Mouse (Mus musculus) heart, embryonic 13.5 days (tissue): ENCODE data around the gene Sfswap. TPM values are rescaled to one million over a fixed set of nuclear protein-coding genes. Genes with fewer than 3 reads are reported as not detected.
A peak's percentile ranks its signal among the peaks of the same experiment; 100 is the strongest.

ENCODE experiments used
- ATAC-seq: fragments of 200-750 bp; cut with Nextera tagmentation; 2 replicates; pipeline ENCODE4 v1.8.0; 2017; ENCODE audit warnings: moderate TSS enrichment; ENCODE audit not compliant: insufficient number of reproducible peaks, low FRiP score, low TSS enrichment; ENCODE audit errors: extremely low read depth
- H3K27ac ChIP-seq: fragments of 300-500 bp; sonication (generic); replicated peaks from 2 replicates; pipeline ENCODE4 v1.5.1; 2015; ENCODE audit warnings: moderate library complexity, mild to moderate bottlenecking, inconsistent platforms
- H3K27me3 ChIP-seq: fragments of 300-500 bp; sonication (generic); replicated peaks from 2 replicates; pipeline ENCODE4 v1.6.1; 2015; ENCODE audit warnings: mild to moderate bottlenecking, inconsistent platforms
- H3K36me3 ChIP-seq: fragments of 300-500 bp; sonication (generic); 2 replicates; pipeline ENCODE4 v1.6.1; 2015; ENCODE audit warnings: mild to moderate bottlenecking, inconsistent platforms
- H3K4me1 ChIP-seq: fragments of 300-500 bp; sonication (generic); 2 replicates; pipeline ENCODE4 v1.6.1; 2015; ENCODE audit warnings: inconsistent platforms
- H3K4me2 ChIP-seq: fragments of 300-500 bp; sonication (generic); 2 replicates; pipeline ENCODE4 v1.6.1; 2015; ENCODE audit warnings: inconsistent platforms, mild to moderate bottlenecking, moderate library complexity
- H3K4me3 ChIP-seq: fragments of 300-500 bp; sonication (generic); 2 replicates; pipeline ENCODE4 v1.5.1; 2015; ENCODE audit warnings: moderate library complexity, mild to moderate bottlenecking, inconsistent platforms
- H3K9ac ChIP-seq: fragments of 300-500 bp; sonication (generic); 2 replicates; pipeline ENCODE4 v1.6.1; 2015; ENCODE audit warnings: inconsistent platforms, mild to moderate bottlenecking, moderate library complexity
- H3K9me3 ChIP-seq: fragments of 300-500 bp; sonication (generic); 2 replicates; pipeline ENCODE4 v1.6.1; 2016; ENCODE audit warnings: inconsistent platforms
- WGBS: fragments of 180-500 bp; shearing (Covaris S2); methylation state at CpG from one replicate; pipeline ENCODE4 v1.1.7; 2015; ENCODE audit warnings: mixed read lengths; 5-methylcytosine and 5-hydroxymethylcytosine counted together
- polyA plus RNA-seq: library from polyadenylated mRNA; unstranded; fragments of >200 nt; fragmentation: Nextera tagmentation; extraction: Ambion mirVana; gene quantifications from 2 replicates; pipeline ENCODE4 v1.2.1, GENCODE M21; 2015

The Sfswap gene
- polyA plus RNA-seq, 1 experiment from 2014 or later, result 21.2 TPM

GRCm38 (mm10) chr5:129529571-129529970 lies 28.6 kb downstream of the Sfswap start:
- ATAC-seq, result no peak
- Histone ChIP-seq H3K27ac (no peak overlapping the region), H3K36me3 (peaks cover 93% of the 10 kb centered on the region), H3K27me3 (no peaks in the 10 kb centered on the region), H3K4me2 (no peak overlapping the region), H3K9ac (no peak overlapping the region), H3K4me3 (no peak overlapping the region), H3K9me3 (no peaks in the 10 kb centered on the region), H3K4me1 (peaks cover 16% of the 10 kb centered on the region)
- WGBS, result 46% methylated on average over 1 of the region's 1 CpGs

DNA sequence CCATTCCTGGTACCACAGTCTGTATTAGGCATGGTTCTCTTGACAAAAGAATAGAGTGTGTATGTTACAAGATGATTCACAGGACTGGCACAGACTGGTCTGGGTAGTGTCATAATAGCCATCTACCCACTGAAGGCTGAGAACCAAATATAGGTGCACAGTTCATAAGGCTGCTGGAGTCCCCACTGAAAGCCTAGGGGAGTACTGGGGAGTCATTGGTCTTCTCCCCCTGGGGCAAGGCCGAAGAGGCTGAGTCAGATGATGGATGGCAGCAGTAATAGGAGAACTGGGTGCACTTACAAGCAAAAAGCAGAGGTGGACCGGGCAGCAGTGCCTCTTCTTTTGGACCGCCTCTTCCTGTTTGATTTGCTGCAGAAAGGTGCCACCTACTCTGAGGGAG lies 32.7 kb downstream of the Sfswap start:
- Histone ChIP-seq H3K4me2 (no peak overlapping the region), H3K27ac (0 out of 2 replicates have a peak overlapping the region, but pooled peaks have one; percentile 44), H3K9me3 (no peaks in the 10 kb centered on the region), H3K27me3 (no peaks in the 10 kb centered on the region), H3K4me3 (no peak overlapping the region), H3K36me3 (peaks cover 77% of the 10 kb centered on the region), H3K9ac (0 out of 2 replicates have a peak overlapping the region, but pooled peaks have one; percentile 29), H3K4me1 (peaks cover 31% of the 10 kb centered on the region)
- no peak for ATAC-seq
- WGBS, result 81% methylated on average over 3 of the region's 3 CpGs

GRCm38 (mm10) chr5:129534500-129534899 lies 33.5 kb downstream of the Sfswap start:
- Histone ChIP-seq H3K27me3 (no peaks in the 10 kb centered on the region), H3K4me1 (peaks cover 31% of the 10 kb centered on the region), H3K27ac (peak overlapping the region; percentile 44), H3K4me3 (no peak overlapping the region), H3K9ac (no peak overlapping the region), H3K36me3 (peaks cover 74% of the 10 kb centered on the region), H3K9me3 (no peaks in the 10 kb centered on the region), H3K4me2 (no peak overlapping the region)
- WGBS, result 47% methylated on average over 2 of the region's 2 CpGs
- ATAC-seq, result no peak

DNA sequence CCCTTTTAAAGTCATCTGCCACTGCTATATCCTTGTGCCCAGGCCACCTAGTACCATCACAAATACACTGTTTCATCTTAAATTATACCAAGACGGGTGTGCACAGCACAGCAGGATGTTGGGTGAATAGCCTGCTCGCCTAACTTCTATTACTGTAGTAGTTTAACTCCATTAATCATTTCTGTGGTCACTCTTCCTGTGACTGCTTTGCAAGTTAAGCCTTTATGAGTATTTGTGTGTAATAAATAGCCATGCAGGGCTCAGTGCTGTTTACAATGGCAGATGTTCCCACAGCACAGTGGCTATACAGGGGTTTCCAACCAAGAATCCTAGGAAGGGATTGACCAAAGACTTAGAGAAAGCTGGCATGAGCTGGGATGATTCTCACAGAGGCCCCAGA lies 34.0 kb downstream of the Sfswap start:
- peaks cover 74% of the 10 kb centered on the region for H3K36me3 ChIP-seq

GRCm38 (mm10) chr5:129535431-129535830 lies 34.4 kb downstream of the Sfswap start:
- Histone ChIP-seq H3K27me3 (no peaks in the 10 kb centered on the region), H3K4me1 (peaks cover 31% of the 10 kb centered on the region), H3K9ac (no peak overlapping the region), H3K9me3 (no peaks in the 10 kb centered on the region), H3K4me3 (no peak overlapping the region), H3K27ac (peak overlapping the region; percentile 43; the same call in 1 of the 2 replicates), H3K36me3 (peaks cover 75% of the 10 kb centered on the region), H3K4me2 (no peak overlapping the region)
- ATAC-seq, result no peak
- WGBS, result 68% methylated on average over 3 of the region's 3 CpGs

More for the DNA sequence above, 34.0 kb downstream of the Sfswap start:
- Histone ChIP-seq H3K4me1 (peaks cover 31% of the 10 kb centered on the region), H3K9me3 (no peaks in the 10 kb centered on the region), H3K4me2 (no peak overlapping the region), H3K9ac (no peak overlapping the region), H3K4me3 (no peak overlapping the region), H3K27me3 (no peaks in the 10 kb centered on the region), H3K27ac (peak overlapping the region; percentile 43)
- ATAC-seq, result no peak
- WGBS, result 90% methylated on average over 2 of the region's 2 CpGs

DNA sequence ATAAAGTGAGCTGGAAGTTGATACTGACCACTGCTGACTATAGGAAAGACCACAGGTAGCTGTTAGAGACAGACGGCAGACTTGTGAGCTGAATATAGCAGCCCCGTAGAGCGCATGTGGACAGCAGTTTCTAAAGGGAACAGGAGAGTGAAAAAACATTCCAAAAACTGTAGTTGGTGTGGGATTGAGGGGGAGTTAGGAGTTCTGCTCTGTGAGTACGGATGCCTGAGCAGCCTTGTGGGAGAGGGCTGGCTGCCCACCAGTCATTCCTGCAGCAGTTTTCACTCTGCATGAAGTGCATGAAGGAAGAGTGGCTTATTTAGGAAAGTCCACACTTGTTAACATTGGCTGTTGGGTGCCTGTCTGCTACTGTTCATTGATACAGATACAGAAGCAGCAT lies 37.8 kb downstream of the Sfswap start:
- Histone ChIP-seq H3K27me3 (no peaks in the 10 kb centered on the region), H3K9me3 (no peaks in the 10 kb centered on the region), H3K27ac (no peak overlapping the region), H3K9ac (no peak overlapping the region), H3K4me1 (peaks cover 24% of the 10 kb centered on the region), H3K4me3 (no peak overlapping the region), H3K4me2 (no peak overlapping the region), H3K36me3 (peaks cover 79% of the 10 kb centered on the region)
- ATAC-seq, result no peak
- WGBS, result 79% methylated on average over 4 of the region's 4 CpGs

- Histone ChIP-seq H3K27ac (no peak overlapping the region), H3K27me3 (no peaks in the 10 kb centered on the region), H3K36me3 (peaks cover 85% of the 10 kb centered on the region), H3K9ac (no peak overlapping the region), H3K9me3 (no peaks in the 10 kb centered on the region), H3K4me2 (no peak overlapping the region), H3K4me1 (no peaks in the 10 kb centered on the region), H3K4me3 (no peak overlapping the region)
- ATAC-seq, result no peak
- WGBS, result 86% methylated on average over 3 of the region's 3 CpGs
These were observed 41.2 kb downstream of the Sfswap start for GRCm38 (mm10) chr5:129542236-129542635.

- 78% methylated on average over 9 of the region's 9 CpGs for WGBS
- peaks cover 99% of the 10 kb centered on the region for H3K36me3 ChIP-seq
- no peak overlapping the region for H3K4me2 ChIP-seq
- no peak for ATAC-seq
- H3K4me3 ChIP-seq, result no peak overlapping the region
- no peaks in the 10 kb centered on the region for H3K27me3 ChIP-seq
- H3K9ac ChIP-seq, result no peak overlapping the region
- no peaks in the 10 kb centered on the region for H3K4me1 ChIP-seq
- H3K9me3 ChIP-seq, result no peaks in the 10 kb centered on the region
- no peak overlapping the region for H3K27ac ChIP-seq
These were observed 44.8 kb downstream of the Sfswap start for GRCm38 (mm10) chr5:129545787-129546186.

DNA sequence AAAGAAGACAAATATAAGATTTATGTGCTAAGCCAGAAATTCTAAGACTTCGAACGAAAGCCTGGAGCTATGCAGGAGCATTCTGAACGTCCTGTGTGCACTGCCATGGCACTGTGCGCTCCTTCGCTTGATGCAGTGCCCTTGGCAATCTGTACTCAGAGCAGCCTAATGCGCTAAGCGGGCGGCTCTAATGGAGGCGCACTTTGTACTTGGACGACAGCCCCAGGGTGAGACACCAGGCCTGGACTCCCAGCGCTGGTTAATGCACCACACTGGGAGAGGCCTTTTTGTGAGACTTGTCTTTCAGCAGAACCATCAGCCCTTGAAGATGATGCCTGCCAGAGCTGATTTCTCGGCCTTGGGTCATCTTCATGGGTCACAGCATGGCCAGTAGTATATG lies 48.7 kb downstream of the Sfswap start:
- Histone ChIP-seq H3K4me2 (no peak overlapping the region), H3K4me3 (no peak overlapping the region), H3K9me3 (no peaks in the 10 kb centered on the region), H3K9ac (no peak overlapping the region), H3K27ac (no peak overlapping the region), H3K27me3 (no peaks in the 10 kb centered on the region), H3K36me3 (peaks cover 99% of the 10 kb centered on the region), H3K4me1 (no peaks in the 10 kb centered on the region)
- ATAC-seq, result no peak
- 92% methylated on average over 12 of the region's 12 CpGs for WGBS

DNA sequence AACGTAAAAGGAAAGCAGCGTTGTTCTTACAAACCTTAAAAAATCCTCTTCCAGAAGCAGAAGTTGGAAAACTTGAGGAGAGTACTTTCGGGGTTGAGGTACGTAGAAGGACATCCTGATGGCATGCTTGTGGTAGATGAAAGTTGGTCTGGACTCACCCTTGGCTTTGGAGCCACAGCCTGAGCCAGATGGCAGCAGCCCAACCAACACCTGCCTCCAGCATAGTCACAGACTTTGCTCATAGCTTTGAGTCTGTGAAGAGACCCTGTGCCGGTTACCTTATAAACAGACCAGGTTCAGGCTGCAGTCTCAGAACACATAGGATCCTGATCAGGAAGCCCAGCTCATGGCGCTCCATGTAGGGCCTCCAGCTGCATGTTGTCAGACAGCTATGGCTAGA lies 49.8 kb downstream of the Sfswap start:
- Histone ChIP-seq H3K4me3 (no peak overlapping the region), H3K4me1 (no peaks in the 10 kb centered on the region), H3K9me3 (no peaks in the 10 kb centered on the region), H3K9ac (no peak overlapping the region), H3K27me3 (no peaks in the 10 kb centered on the region), H3K36me3 (peaks cover 100% of the 10 kb centered on the region), H3K4me2 (no peak overlapping the region), H3K27ac (no peak overlapping the region)
- no peak for ATAC-seq
- 94% methylated on average over 6 of the region's 6 CpGs for WGBS

DNA sequence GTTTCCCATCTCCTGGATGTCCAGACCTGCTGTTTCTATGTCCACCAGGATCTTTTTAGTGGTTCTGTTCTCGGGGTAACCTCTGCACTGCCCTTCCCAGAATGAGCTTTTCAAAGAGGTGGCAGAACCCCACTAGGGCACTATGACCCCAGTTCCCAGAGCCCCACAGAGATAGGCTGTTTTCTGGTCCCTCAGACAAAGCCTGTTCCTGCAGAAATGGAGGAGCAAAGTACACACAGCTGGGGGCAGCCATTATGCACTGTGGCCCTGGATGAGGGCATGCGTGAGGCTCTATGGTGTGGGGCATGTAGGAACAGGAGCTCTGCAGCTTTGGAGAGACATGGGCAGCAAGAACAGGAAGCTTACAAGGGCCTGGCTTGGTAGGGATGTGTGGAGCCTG lies 51.0 kb downstream of the Sfswap start:
- no peak overlapping the region for H3K4me3 ChIP-seq
- H3K9me3 ChIP-seq, result no peaks in the 10 kb centered on the region
- no peaks in the 10 kb centered on the region for H3K27me3 ChIP-seq
- H3K4me1 ChIP-seq, result no peaks in the 10 kb centered on the region
- no peak overlapping the region for H3K27ac ChIP-seq
- H3K4me2 ChIP-seq, result no peak overlapping the region
- H3K36me3 ChIP-seq, result peaks cover 100% of the 10 kb centered on the region
- WGBS, result 92% methylated on average over 2 of the region's 2 CpGs
- H3K9ac ChIP-seq, result no peak overlapping the region
- ATAC-seq, result no peak

DNA sequence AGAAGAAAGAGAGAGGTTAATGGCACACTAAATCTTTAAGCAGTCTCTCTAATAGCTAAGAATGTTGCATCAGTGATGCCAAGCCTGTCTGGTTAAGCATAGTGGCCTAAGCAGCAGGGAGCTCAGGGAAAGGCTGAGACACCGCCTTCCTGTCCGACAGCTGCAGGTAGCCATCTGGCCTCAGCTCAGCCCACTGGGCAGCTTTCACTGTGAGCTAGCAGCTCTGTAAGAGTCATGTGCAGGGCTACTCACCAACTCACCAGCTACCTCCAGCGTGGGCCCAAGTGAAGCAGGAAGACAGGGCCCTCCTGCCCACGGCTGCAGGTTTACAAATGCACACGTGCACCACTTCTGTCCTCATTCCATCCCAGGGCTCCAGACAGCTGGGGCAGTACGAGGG lies 52.6 kb downstream of the Sfswap start:
- ATAC-seq, result no peak
- WGBS, result 79% methylated on average over 6 of the region's 6 CpGs

More for the DNA sequence above, 52.6 kb downstream of the Sfswap start:
- H3K9me3 ChIP-seq, result no peaks in the 10 kb centered on the region
- no peak overlapping the region for H3K4me2 ChIP-seq
- peaks cover 99% of the 10 kb centered on the region for H3K36me3 ChIP-seq
- no peaks in the 10 kb centered on the region for H3K27me3 ChIP-seq
- H3K27ac ChIP-seq, result no peak overlapping the region
- no peak overlapping the region for H3K4me3 ChIP-seq
- no peak overlapping the region for H3K9ac ChIP-seq
- H3K4me1 ChIP-seq, result no peaks in the 10 kb centered on the region
